Mouse (Mus musculus) testis, postnatal 14 days (tissue): ENCODE measurements around the gene Mtfr2.

Source experiments
- DNase-seq: peaks from one replicate; pipeline ENCODE4 v3.0.0; 2021; ENCODE audit warnings: low spot score

Mtfr2 gene

DNA sequence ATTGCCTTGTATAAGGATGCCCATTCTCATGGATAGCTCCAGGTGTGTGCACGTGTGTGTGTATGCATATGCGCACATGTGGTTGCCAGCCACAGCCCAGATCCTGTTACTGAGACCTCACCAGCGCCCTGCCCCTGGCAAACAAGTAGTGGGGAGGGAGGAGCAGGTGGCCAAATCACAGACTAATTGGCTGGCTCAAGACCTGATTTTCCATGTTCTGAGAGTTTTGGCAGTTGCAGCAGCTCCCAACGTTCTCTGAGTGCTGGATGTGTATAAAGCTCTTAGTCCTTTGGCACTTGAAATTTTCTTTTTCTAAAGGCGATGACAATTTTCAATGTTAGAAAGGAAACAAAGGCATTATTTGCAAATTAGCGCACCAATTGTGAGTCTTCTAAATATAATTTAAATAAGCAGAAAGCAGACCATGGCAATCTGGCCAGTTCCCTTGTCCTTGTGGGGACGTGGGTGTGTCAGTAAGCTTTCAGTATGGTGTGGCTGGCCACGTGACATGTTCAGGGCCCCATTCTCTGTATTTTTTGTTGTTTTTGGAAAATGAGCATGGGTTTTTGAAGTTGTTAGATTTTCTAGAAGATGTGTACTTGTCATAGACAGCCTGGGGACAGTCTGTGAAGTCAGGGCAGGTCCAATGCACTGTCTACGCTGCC is 31.6 kb downstream of the Mtfr2 start:
- DNase-seq, result no peak

DNA sequence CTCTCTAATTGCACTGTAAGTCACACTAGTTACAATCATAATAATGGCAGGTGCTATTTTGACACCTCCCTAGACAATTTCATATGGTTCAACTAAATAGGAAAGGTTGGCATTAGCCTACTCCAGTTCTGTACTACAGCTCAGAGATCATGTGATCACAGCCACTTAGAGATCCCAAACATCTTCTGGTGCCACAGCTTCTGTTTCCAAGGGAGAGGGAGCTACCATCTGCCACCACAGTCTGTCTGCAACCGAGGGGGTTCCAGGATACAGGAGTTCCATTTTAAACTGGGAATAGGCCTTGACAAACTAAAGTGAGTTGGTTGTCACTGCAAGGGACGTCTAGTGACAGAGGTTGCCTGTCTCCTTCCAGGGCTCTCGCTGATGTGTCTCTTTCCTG is 33.2 kb downstream of the Mtfr2 start:
- DNase-seq, result no peak

DNA sequence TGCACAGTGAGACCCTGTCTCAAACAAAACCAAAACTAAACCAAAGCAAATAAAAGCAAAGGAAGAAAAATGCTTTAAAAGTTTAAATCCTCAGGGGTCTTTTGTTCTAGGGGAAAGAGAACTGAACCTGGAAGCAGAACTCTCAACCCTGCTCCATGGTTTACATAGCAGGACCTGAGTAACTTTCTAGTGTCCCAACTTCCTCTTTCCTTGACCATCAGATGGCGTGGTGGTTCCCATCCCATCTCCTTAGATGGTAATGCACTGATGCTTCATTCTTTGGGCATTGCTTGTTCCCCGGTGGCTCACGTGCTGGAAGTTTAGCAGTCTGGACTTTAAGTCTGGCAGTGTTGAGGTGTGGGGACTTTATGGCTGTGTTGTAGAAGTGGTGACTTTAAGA is 33.8 kb downstream of the Mtfr2 start:
- DNase-seq, result no peak

DNA sequence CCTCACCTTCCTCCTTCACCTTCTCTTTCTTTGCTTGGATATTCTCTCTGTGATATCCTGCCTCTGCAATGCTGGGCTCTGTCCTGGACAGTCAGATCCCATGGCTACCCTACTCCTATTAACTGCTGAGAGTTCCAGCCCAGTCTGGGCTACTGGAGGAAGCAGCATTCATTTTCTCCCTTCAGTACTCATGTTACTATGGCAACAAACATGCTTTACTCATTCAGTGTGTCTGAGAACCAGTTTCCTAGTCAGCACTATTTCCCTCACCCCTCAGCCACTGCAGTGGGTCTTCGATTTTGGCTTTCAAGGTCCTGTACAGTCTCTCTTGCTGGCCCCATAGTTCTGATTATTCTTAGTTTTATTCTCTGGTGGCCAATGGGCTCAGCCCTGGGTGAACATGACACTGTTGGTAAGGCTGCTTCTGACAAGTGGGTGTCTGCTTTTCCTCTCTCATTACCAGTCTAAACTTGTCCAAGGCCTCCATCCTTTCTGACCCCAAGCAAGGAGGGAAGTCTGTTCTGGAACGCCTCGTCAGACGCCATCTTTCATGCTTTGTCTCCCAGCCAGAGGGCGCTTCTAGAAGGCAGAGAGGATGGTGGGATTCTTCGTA is 35.3 kb downstream of the Mtfr2 start:
- no peak for DNase-seq

DNA sequence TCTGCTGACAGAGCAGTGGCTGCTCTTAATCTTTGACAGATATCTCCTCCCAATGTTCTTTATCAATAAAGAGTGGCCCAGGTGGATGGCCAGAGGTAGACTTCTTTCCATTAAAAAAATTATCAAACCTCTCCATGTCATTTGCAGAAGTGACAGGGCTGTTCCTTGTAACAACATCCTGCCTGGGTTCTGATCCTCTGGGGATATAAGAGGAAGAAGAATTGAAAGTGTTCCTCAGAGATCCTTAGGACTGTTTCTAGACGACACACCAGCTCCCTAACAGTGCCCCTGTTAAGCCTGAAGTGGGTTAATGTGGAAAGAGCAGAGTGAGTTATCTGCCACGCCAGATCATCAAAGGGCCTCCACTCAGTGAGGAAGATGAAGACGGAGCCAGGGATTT is 43.0 kb downstream of the Mtfr2 start:
- DNase-seq, result no peak

DNA sequence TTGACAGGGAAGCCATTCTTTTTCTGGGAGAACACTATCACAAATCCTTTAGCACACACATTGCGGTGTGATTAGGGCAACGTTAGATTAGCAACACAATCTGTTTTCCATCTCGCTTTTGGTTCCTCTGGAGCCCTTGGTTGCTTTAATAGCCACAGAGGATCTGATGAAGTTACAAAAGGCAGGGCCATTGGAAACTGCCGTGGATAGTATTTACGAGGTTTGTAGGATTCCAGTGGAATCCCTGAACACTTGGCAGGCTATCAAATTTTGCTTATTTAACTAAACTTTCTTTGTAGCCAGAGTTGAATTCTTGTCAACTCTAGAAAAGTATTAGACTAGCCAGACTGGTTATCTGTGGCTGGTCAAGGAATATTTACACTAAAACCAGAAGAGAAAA is 47.2 kb downstream of the Mtfr2 start:
- no peak for DNase-seq

DNA sequence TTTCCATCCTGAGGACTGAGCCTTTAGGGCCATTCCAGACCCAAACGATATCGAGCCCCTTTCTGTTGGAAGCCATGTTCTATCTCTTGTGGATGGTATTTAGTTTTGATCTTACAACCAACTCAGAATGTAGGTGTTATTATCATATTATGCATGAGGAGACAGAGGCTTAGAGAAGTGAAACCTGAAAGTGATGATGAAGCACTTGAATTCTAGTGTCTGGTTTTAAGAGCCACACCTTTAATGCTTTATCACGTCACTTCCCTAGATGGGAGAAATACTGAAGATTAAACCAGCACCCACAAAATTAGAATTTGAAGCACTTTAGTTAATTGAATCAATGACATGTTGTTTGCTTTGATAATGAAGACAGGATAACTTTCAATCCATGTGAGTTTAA is 48.2 kb downstream of the Mtfr2 start:
- no peak for DNase-seq

DNA sequence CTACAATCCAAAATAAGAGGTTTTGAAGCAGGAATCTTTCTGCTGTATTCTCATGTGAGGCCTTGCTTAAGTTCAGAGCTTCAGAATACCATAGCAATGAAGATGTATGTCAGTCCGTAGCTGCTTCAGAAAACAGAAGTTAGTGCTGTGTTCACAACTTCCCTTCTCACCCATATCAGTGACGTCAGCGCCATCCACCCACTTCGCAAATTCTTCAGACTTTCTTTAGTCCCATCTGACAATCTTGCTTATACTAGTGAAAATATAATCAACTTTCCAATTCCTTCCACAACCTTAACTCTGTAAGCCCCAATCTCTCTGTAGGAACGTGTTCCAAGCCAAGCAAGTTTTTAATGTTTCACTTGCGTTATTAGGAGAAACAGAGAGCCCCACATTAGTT is 50.7 kb downstream of the Mtfr2 start:
- no peak for DNase-seq

DNA sequence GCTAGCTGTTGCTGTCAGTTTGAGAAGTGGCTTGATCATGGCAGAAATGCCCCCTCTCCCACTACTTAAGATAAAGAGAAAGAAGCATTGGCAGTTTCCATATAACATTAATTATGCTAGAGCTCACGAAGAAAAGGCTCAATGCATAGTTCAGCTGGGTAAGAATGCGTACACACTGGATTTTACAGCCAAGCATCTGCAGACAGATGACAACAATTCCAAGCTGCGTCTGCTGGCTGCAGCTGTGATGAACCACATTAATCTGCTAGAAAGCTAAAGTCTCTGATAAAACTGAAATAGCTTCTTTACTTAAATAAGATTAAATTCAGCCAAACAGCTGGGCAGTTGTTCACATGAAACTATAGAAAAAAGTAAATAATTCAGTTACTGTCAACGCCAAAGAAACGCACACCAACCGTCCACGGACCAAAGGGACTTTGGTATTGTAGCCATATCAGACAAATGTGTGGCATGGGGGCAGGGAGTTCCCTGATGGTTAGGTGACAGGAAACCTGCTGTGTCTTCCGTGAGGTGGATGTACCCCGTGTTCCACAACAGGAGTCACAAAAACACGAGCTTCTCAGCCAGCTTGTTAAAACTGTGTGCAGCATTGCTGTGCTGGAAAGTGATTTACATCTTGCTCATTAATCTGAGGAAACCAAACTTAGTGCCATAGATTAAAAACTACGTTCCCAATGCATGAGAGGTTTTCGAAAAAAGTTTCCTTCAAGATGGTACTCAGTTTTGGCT is 51.2 kb downstream of the Mtfr2 start:
- no peak for DNase-seq

DNA sequence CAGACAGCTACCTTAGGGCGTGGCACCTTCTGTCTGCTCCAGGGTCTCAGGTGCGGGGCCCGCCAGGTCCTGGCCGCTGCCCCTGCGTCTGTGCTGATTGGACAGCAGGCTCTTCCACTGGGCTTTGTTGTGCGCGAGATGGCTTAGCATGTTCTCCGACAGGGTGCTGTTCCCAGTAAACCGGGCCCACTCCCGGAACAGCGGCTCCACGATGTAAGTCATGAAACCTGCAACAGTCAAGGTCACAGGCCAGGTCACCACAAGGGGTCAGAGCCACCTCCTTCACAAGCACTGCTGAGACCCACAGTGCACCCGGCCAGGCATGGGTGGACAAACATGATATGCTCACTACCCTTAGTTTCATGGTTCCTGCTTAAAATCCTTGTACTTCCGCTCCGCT is 52.8 kb downstream of the Mtfr2 start:
- peak; percentile 81 for DNase-seq

DNA sequence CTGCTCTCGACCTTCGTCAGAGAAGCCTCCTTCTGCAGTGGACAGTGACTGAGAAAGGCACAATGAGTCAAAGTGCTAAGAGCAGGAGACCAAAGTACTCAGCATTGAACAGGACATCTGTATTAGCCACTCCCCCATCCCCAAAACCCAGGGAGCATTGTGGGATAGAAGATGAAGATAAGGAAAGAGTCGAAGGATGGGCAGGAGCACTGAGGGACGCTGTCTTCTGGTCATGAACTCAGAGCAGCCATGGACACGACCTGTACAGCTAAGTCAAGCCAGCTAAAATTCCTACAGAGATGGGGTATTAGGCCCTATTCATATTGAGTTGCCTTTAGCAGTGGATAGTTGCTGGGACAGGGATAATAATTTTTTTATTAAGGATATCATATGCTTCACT is 55.4 kb downstream of the Mtfr2 start:
- no peak for DNase-seq

DNA sequence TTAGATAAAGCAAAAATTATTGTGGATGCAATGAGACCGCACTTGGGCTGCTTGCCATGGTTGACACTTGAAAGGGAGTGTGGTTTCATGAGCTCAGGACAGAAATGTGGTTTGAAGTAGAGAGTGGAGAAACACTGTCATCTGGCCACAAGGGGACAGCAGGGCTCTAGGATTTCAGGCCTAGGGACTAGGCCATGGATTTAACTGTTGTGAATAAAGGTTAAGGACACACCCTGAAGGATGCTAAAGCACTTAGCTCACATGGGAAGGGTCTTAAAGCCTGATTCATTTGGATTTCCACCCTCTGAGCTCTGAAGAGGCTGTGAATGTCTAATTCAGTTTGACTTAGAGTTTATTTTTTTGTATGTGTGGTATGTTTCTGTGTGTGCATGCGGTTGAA is 57.9 kb downstream of the Mtfr2 start:
- no peak for DNase-seq

DNA sequence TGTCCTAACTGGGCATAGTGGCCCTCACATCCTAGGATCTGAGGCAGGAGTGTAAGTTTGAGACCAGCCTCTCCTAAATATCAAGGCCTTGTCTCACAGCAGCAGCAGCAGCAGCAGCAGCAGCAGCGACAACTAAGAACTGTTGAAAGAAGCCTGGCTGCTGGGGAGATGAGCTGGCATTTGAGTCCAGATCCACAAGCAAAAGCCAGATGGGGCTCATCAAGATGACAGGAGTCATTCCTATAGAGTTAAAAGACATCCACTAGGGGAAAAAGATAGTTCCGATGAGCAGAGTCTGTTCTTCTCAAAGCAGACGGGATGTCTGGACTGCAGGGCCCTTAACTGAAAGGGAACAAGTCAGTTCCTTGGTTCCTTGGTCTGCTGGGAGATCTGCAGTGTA is 60.8 kb downstream of the Mtfr2 start:
- DNase-seq, result no peak

DNA sequence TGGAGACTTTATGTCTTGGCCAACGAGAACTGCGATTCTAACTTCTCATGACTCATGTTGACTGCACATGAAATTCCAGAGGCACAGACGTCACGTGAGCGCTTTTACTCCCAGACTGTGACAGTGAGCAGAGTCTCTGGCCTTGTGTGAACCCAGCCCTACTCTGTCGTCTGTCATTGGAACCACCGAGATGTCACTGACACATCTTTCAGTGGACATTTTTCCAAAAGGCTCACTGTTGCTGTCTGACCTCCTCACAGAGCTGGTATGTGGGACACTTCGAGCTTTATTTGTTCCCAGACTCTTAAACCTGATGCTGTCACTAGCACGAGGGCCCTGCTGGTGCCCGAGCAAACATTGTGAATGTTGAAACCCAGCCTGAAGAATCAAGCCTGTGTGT is 61.6 kb downstream of the Mtfr2 start:
- no peak for DNase-seq
